Mouse (Mus musculus) liver, postnatal 0 days (tissue): ENCODE data around the gene Hes3.

ENCODE experiments used
- CTCF ChIP-seq: sonication (generic); IDR thresholded peaks from 2 replicates; pipeline ENCODE4 v1.5.1; 2016; ENCODE audit warnings: antibody characterized with exemption, low read depth
- EP300 ChIP-seq: IDR thresholded peaks from 2 replicates; pipeline ENCODE4 v1.6.1; 2016; ENCODE audit warnings: antibody characterized with exemption, low read depth, mild to moderate bottlenecking

DNA sequence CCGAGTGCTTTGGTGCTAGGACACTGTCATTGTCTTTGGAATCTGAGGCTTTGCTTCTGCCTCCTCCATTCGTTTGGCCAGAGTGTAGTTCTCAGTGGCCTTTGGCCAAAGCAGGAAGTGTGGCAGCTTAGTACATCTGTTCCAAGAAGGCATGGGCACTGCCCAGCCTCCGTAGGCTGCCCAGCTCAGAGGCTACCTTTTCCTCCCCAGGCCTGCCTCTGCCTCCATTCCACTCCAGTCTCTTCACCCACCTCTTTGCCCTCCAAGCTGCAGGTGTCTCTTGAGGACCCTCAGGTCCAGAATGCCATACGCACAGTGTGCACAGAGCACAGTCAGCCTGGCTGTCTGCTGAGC is 27.3 kb downstream of the Hes3 start:
- TF ChIP-seq CTCF (no peak), EP300 (no peak)
